Mouse (Mus musculus) heart, embryonic 11.5 days (tissue): ENCODE measurements around the gene Slc2a9. TPM values are rescaled to one million over a fixed set of nuclear protein-coding genes. Genes with fewer than 3 reads are reported as not detected.

ENCODE experiments used
- ATAC-seq: fragments of 200-750 bp; cut with Nextera tagmentation; replicated peaks from 2 replicates; pipeline ENCODE4 v1.8.0; 2017; ENCODE audit warnings: moderate library complexity; ENCODE audit not compliant: insufficient number of reproducible peaks, low FRiP score, low TSS enrichment
- H3K27ac ChIP-seq: fragments of 300-500 bp; sonication (generic); 2 replicates; pipeline ENCODE4 v1.5.1; 2014; ENCODE audit warnings: mild to moderate bottlenecking, low read depth, low read length
- H3K27me3 ChIP-seq: fragments of 300-500 bp; sonication (generic); 2 replicates; pipeline ENCODE4 v1.6.1; 2014; ENCODE audit warnings: mild to moderate bottlenecking, low read length, mixed read lengths; ENCODE audit not compliant: control insufficient read depth, insufficient read depth
- H3K36me3 ChIP-seq: fragments of 300-500 bp; sonication (generic); 2 replicates; pipeline ENCODE4 v1.6.1; 2014; ENCODE audit warnings: mild to moderate bottlenecking, low read length, moderate library complexity, mixed read lengths; ENCODE audit not compliant: control insufficient read depth, insufficient read depth
- H3K4me1 ChIP-seq: fragments of 300-500 bp; sonication (generic); 2 replicates; pipeline ENCODE4 v1.6.1; 2014; ENCODE audit warnings: low read length; ENCODE audit not compliant: control insufficient read depth, insufficient read depth
- H3K4me2 ChIP-seq: fragments of 300-500 bp; sonication (generic); 2 replicates; pipeline ENCODE4 v1.6.1; 2014; ENCODE audit warnings: mild to moderate bottlenecking, moderate library complexity
- H3K4me3 ChIP-seq: fragments of 300-500 bp; sonication (generic); 2 replicates; pipeline ENCODE4 v1.5.1; 2014; ENCODE audit warnings: low read depth, low read length
- H3K9ac ChIP-seq: fragments of 300-500 bp; sonication (generic); 2 replicates; pipeline ENCODE4 v1.6.1; 2014; ENCODE audit warnings: mild to moderate bottlenecking, low read depth, low read length, moderate library complexity
- H3K9me3 ChIP-seq: fragments of 300-500 bp; sonication (generic); replicated peaks from 2 replicates; pipeline ENCODE4 v1.6.1; 2016; ENCODE audit warnings: low read length; ENCODE audit not compliant: control insufficient read depth
- WGBS: fragments of 180-500 bp; shearing (Covaris S2); extraction: QIAGEN DNeasy Blood & Tissue Kit; methylation state at CpG from one replicate; pipeline ENCODE4 v1.1.7; 2014; ENCODE audit not compliant: insufficient replicate concordance; 5-methylcytosine and 5-hydroxymethylcytosine counted together
- polyA plus RNA-seq: library from polyadenylated mRNA; unstranded; fragments of >200 nt; fragmentation: Nextera tagmentation; extraction: Ambion mirVana; gene quantifications from 2 replicates; pipeline ENCODE4 v1.2.1, GENCODE M21; 2014

The Slc2a9 gene
- polyA plus RNA-seq, 1 experiment from 2014 or later: 0.19 TPM

DNA sequence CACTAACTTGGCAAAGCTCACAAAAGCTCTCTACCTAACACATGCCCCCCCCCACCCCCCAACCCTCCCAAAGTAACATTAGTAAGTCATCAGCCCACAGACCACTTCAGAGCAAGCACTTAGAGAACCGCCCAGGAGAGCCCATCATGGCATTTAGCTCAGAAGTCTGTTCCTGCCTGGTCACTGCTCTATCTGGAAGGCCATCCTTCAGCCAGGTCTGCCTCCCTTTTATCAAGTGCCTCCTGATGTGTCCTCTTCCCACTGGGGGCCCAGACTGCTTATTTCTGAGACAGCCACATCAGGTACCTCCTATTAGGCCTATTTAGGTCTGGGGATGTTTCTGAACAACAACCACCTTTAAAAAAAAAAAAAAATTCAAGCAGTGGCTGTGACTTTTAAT, 38.0 kb upstream of the Slc2a9 start:
- Histone ChIP-seq H3K36me3 (peaks cover 82% of the 10 kb centered on the region), H3K4me1 (peaks cover 5% of the 10 kb centered on the region), H3K4me2 (no peak overlapping the region), H3K27ac (no peak overlapping the region), H3K9me3 (no peaks in the 10 kb centered on the region), H3K27me3 (no peaks in the 10 kb centered on the region), H3K9ac (no peak overlapping the region), H3K4me3 (no peak overlapping the region)
- ATAC-seq: no peak
- 61% methylated on average over 1 of the region's 1 CpGs for WGBS

DNA sequence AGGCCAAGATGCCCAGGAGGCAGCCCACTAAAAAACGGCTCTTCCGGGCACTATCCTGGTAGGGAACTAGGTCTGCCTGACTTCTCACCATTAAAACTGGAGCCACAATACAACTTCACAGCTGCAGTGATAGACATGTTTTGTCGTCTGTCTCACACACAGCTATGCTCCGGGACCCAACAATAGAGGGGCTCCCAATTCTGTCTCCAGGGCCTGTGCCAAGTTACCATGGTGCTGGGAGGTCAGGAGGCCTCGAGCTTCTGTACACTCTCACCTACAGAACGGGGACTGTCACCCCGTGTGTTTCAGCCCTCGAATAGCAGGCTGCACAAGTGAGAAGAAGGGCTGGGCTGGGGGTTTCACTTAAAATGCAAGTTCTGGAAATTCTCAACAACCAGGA, 35.6 kb upstream of the Slc2a9 start:
- no peaks in the 10 kb centered on the region for H3K27me3 ChIP-seq
- no peak for ATAC-seq
- 90% methylated on average over 8 of the region's 8 CpGs for WGBS

DNA sequence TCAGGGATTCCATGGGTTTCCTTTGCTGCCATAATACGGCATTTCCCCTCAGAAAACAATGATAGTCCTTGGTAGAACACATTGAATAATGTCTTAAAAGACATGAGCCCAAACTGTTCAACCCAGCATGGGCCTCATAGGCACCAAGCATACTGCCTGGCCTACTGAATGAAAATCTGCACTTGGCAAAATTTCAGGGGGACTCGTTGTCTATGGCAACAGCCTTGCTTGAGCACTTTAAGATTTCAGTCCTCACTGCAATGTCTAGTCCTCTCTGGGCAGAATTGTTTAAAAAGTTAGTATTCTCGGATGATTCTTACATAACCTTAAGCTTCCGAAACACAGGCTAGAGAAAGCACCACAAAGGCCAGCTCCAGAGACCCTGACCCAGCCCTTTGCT, 34.9 kb upstream of the Slc2a9 start:
- Histone ChIP-seq H3K4me2 (no peak overlapping the region), H3K4me1 (peaks cover 5% of the 10 kb centered on the region), H3K9ac (no peak overlapping the region), H3K9me3 (no peaks in the 10 kb centered on the region), H3K27me3 (no peaks in the 10 kb centered on the region), H3K4me3 (no peak overlapping the region), H3K36me3 (peaks cover 84% of the 10 kb centered on the region), H3K27ac (no peak overlapping the region)
- 90% methylated on average over 4 of the region's 4 CpGs for WGBS
- ATAC-seq: no peak

More for the DNA sequence above, 35.6 kb upstream of the Slc2a9 start:
- no peak overlapping the region for H3K4me2 ChIP-seq
- H3K4me1 ChIP-seq: peaks cover 5% of the 10 kb centered on the region
- no peak overlapping the region for H3K27ac ChIP-seq
- H3K9ac ChIP-seq: no peak overlapping the region
- peaks cover 84% of the 10 kb centered on the region for H3K36me3 ChIP-seq
- H3K9me3 ChIP-seq: no peaks in the 10 kb centered on the region
- no peak overlapping the region for H3K4me3 ChIP-seq

DNA sequence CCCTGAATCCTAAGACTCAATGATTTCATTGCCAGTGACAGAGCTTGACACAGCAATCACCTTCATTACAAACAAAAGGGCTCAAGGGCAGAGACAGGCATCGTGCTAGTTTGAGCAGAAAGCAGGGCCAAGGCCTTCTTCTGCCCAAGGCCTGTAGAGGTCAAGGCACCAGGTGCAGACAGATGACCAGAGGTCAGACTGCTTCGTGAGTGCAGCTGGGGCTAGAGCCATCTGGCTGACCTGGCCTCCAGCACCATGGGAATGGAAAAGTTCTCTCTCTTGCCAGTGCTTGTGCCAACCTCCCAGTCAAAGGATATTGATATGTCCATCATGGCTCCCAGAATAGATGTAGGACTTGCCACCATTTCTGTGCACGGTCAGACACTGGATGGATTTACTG, 33.9 kb upstream of the Slc2a9 start:
- H3K4me3 ChIP-seq: no peak overlapping the region
- no peak overlapping the region for H3K4me2 ChIP-seq
- no peak for ATAC-seq
- H3K27me3 ChIP-seq: no peaks in the 10 kb centered on the region
- 89% methylated on average over 3 of the region's 3 CpGs for WGBS
- peaks cover 85% of the 10 kb centered on the region for H3K36me3 ChIP-seq
- peaks cover 5% of the 10 kb centered on the region for H3K4me1 ChIP-seq
- no peak overlapping the region for H3K27ac ChIP-seq
- H3K9ac ChIP-seq: no peak overlapping the region
- no peaks in the 10 kb centered on the region for H3K9me3 ChIP-seq

DNA sequence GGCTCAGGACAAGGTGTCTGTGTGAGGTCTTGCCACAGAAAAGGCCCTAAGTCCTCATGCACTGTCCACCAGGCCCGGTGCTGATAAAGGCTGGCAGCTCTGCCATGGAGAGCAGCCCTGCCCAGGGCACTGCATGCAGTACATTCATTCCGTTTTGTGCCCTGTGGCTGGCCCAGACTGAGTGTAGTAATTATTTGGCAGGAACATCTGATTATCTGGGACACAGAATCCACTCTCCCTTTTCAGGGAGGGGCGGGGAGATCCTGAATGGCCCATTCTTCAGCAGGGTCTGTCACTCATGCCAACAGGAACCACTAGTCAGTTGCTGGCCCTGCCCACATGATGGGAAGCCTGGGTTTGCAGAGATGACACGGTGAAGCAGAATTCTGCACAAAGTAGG, 29.1 kb upstream of the Slc2a9 start:
- Histone ChIP-seq H3K27ac (no peak overlapping the region), H3K36me3 (peaks cover 79% of the 10 kb centered on the region), H3K4me1 (no peaks in the 10 kb centered on the region), H3K9me3 (no peaks in the 10 kb centered on the region), H3K27me3 (no peaks in the 10 kb centered on the region), H3K9ac (no peak overlapping the region), H3K4me3 (no peak overlapping the region), H3K4me2 (no peak overlapping the region)
- 94% methylated on average over 4 of the region's 4 CpGs for WGBS
- ATAC-seq: no peak

DNA sequence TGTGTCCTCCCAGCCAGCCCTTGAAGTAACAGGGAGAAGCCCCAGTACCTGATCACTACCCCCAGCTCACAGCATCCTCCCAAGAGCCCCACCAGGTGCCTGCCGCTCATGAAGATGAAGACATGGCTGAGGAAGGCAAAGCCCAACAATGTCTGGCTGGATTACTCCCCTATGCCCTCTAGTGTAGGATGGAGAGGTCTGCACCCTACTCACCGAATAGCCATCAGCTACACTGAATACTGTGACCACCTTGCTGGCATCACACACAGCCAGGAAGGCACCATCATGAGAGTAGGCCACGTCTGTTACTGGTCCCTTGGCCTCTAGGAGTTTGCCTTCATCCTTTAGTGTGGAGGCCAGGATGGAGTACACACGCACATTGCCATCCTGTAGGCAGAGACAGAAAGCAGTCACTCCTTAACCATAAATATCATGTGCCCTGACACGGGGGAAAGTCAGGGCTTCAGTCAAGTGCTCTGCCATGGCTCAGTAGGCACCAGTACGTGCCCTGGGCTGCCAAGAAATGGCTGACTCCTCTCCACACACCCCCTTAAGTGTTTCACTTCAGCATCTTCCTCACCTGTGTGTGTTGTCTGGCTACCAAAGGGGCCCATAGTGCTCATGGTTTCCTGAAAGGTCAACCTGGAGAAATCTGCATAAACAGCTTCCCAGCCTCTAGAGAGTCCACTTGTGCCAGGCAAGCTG, 26.9 kb upstream of the Slc2a9 start:
- Histone ChIP-seq H3K27me3 (no peaks in the 10 kb centered on the region), H3K36me3 (peaks cover 66% of the 10 kb centered on the region), H3K9me3 (no peaks in the 10 kb centered on the region), H3K27ac (no peak overlapping the region), H3K4me3 (no peak overlapping the region), H3K9ac (no peak overlapping the region), H3K4me2 (no peak overlapping the region), H3K4me1 (no peaks in the 10 kb centered on the region)
- no peak for ATAC-seq
- 76% methylated on average over 6 of the region's 6 CpGs for WGBS

DNA sequence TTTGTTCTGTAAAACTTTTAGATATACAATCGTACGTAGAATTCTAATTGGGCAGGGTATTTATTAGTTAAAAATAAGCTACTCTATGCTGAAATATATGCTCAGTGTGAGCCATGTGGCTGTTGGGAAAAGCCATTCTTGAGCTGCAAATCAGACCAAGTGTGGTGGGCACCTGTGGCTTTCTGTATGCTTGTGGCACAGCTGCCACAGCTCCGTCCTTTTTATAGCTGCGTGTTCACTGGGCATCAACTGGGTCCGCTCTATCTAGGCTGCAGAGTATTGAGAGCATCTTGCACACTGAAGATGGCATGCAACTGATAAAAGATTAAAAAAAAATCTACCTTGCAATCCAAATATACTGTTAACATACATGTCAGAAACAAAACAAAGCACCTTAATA, 20.0 kb upstream of the Slc2a9 start:
- Histone ChIP-seq H3K9ac (no peak overlapping the region), H3K27me3 (no peaks in the 10 kb centered on the region), H3K27ac (no peak overlapping the region), H3K4me1 (no peaks in the 10 kb centered on the region), H3K4me3 (no peak overlapping the region), H3K4me2 (no peak overlapping the region), H3K9me3 (no peaks in the 10 kb centered on the region), H3K36me3 (peaks cover 14% of the 10 kb centered on the region)
- WGBS: 90% methylated on average over 5 of the region's 5 CpGs
- no peak for ATAC-seq

DNA sequence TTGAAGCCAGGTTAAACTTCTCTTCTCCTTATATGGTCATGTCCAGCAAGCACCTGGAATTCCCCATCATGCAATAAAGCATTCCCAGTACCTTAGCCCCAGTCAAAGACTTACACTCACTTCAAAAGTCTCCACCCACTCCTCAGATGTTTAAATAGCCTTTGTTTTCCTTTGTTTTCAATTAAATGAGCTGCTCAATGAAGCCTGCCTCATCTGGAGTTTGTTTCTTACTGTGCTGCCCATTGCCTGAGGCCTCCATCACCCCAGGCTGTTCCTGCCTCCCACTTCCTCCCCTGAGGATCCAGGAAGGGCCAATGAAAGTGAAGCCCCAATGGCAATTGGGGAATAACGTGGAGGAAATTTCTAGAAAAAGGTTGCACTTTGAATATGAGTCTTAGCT, 17.9 kb upstream of the Slc2a9 start:
- Histone ChIP-seq H3K36me3 (peaks cover 6% of the 10 kb centered on the region), H3K4me2 (no peak overlapping the region), H3K4me3 (no peak overlapping the region), H3K27me3 (no peaks in the 10 kb centered on the region), H3K9me3 (no peaks in the 10 kb centered on the region), H3K9ac (no peak overlapping the region), H3K27ac (no peak overlapping the region), H3K4me1 (0 out of 2 replicates have a peak, but pooled peaks cover 3% of the 10 kb centered on the region)
- ATAC-seq: no peak
- 57% methylated on average over 1 of the region's 1 CpGs for WGBS

DNA sequence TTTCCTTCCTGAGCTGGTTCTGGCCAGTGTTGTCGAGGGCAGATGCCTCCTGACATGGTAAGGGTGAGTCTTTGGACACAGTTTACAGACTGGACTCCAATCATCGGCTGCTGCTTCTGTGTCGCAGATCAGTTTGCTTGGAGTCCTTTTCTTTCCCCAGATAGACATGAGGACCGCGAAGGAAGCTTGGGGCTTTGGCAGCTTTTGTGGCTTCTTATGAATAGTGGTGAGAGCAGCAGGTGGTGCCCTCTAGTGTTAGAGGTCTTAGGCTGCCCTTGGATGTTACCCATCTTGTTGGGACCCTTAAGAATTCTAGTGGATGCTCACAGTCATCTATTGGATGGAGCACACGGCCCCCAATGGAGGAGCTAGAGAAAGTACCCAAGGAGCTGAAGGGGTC, 13.3 kb upstream of the Slc2a9 start:
- 39% methylated on average over 6 of the region's 6 CpGs for WGBS
- no peak for ATAC-seq

More for the DNA sequence above, 13.3 kb upstream of the Slc2a9 start:
- no peak overlapping the region for H3K4me3 ChIP-seq
- H3K4me1 ChIP-seq: 0 out of 2 replicates have a peak, but pooled peaks cover 3% of the 10 kb centered on the region
- no peaks in the 10 kb centered on the region for H3K36me3 ChIP-seq
- no peak overlapping the region for H3K9ac ChIP-seq
- H3K27ac ChIP-seq: no peak overlapping the region
- no peaks in the 10 kb centered on the region for H3K9me3 ChIP-seq
- no peaks in the 10 kb centered on the region for H3K27me3 ChIP-seq
- no peak overlapping the region for H3K4me2 ChIP-seq
